In the genomic region with DNA sequence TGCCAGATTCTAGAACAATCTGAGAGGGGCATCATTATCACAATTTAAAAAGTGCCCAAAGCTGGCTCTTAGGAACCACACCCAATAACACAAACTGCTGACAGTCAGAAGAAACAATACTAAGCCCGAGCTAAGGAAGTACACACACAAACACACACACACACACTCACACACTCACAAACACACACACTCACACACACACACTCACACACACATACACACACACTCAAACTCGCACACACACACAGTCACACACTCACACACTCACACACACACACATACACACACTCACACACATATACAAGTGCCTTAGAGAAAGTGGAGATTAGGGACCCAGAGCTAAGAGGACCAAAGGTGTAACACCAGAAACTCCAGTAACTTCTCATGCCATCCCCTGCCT, we compare ENCODE assay signal across 21 mouse cellular contexts. TPM values are rescaled to one million over a fixed set of nuclear protein-coding genes. Genes with fewer than 3 reads are reported as not detected.
A peak's percentile ranks its signal among the peaks of the same experiment; 100 is the strongest.
DNase-seq lines count a peak whose midpoint lies in the region; ATAC-seq and TF ChIP-seq lines count a peak whose summit lies in the region.
"Had no signal": no experiment of that assay in that cellular context is flagged by ENCODE, and none has a peak within 500 bp of the region (broad histone marks: within the 10 kb centered on the region; RNA-seq: fewer than 3 reads in every experiment).

No protein-coding gene starts in this region.

- no peak overlapping the region for H3K4me3 ChIP-seq in liver, postnatal 0 days (ENCODE audit: low read depth, low read length)
- peak overlapping the region; percentile 65 to 87 (median 86) for H3K4me3 ChIP-seq in CH12.LX (replicated peaks in 1 of 3; ENCODE audit: low read depth in 2 of 3, low read length in 2 of 3, poor library complexity in 1 of 3)
- H3K4me3 ChIP-seq in hindbrain, postnatal 0 days (ENCODE audit: low read length), result no peak overlapping the region
- H3K4me3 ChIP-seq: heart, embryonic 13.5 days; liver, embryonic 13.5 days; midbrain, embryonic 12.5 days; neural tube, embryonic 12.5 days; stomach, embryonic 15.5 days had no signal

- TF ChIP-seq POLR2A in CH12.LX (IDR thresholded peaks at IDR 0.05; ENCODE audit: low read depth, low read length), result peak; percentile 32; the same call in 1 of the 2 replicates

- ATAC-seq in CD4-positive, CD25-positive, alpha-beta regulatory T cell, adult 4 months, result no peak
- ATAC-seq in liver, postnatal 0 days, result no peak
- ATAC-seq in hindbrain, postnatal 0 days, result no peak
- ATAC-seq: forebrain, embryonic 14.5 days had no signal

- H3K36me3 ChIP-seq in liver, postnatal 0 days (replicated peaks; ENCODE audit: insufficient read depth, low read length), result no peaks in the 10 kb centered on the region
- peaks cover 0 to 16% of the 10 kb centered on the region in 2 experiments for H3K36me3 ChIP-seq in CH12.LX (replicated peaks in 1 of 2; ENCODE audit: control insufficient read depth in 1 of 2, insufficient read depth in 1 of 2, low read length in 1 of 2)
- no peaks in the 10 kb centered on the region for H3K36me3 ChIP-seq in hindbrain, postnatal 0 days (ENCODE audit: insufficient read depth, low read length)
- H3K36me3 ChIP-seq: heart, embryonic 13.5 days; liver, embryonic 13.5 days; midbrain, embryonic 12.5 days; neural tube, embryonic 12.5 days; stomach, embryonic 15.5 days had no signal

- H3K4me2 ChIP-seq in liver, postnatal 0 days (ENCODE audit: low read depth, low read length), result peak overlapping the region; percentile 32; the same call in 1 of the 2 replicates
- peak overlapping the region; percentile 23 for H3K4me2 ChIP-seq in CH12.LX (ENCODE audit: insufficient read depth, low read depth, poor library complexity, severe bottlenecking)
- H3K4me2 ChIP-seq in hindbrain, postnatal 0 days (ENCODE audit: low read depth, low read length), result no peak overlapping the region
- H3K4me2 ChIP-seq: heart, embryonic 13.5 days; liver, embryonic 13.5 days; midbrain, embryonic 12.5 days; neural tube, embryonic 12.5 days; stomach, embryonic 15.5 days had no signal

- peaks cover 58% of the 10 kb centered on the region for H3K79me2 ChIP-seq in CH12.LX (replicated peaks; ENCODE audit: control insufficient read depth, extremely low read depth, insufficient read depth, poor library complexity, severe bottlenecking)

- no peak overlapping the region for H3K27ac ChIP-seq in liver, postnatal 0 days (ENCODE audit: low read depth)
- peak overlapping the region; percentile 88 for H3K27ac ChIP-seq in CH12.LX (ENCODE audit: insufficient read depth, low read depth)
- no peak overlapping the region for H3K27ac ChIP-seq in hindbrain, postnatal 0 days
- H3K27ac ChIP-seq: heart, embryonic 13.5 days; liver, embryonic 13.5 days; midbrain, embryonic 12.5 days; neural tube, embryonic 12.5 days; stomach, embryonic 15.5 days had no signal

- 63% methylated on average over 2 of the region's 2 CpGs for WGBS in liver, postnatal 0 days (ENCODE audit: insufficient replicate concordance)
- WGBS in hindbrain, postnatal 0 days, result 84% methylated on average over 2 of the region's 2 CpGs

- H3K9ac ChIP-seq in liver, postnatal 0 days (replicated peaks), result no peak overlapping the region
- H3K9ac ChIP-seq in CH12.LX (ENCODE audit: insufficient read depth, low read depth), result peak overlapping the region; percentile 96
- H3K9ac ChIP-seq in hindbrain, postnatal 0 days (replicated peaks; ENCODE audit: low read length), result no peak overlapping the region
- H3K9ac ChIP-seq: heart, embryonic 13.5 days; liver, embryonic 13.5 days; midbrain, embryonic 12.5 days; neural tube, embryonic 12.5 days; stomach, embryonic 15.5 days had no signal

- TF ChIP-seq CTCF in liver, postnatal 0 days (IDR thresholded peaks at IDR 0.05; ENCODE audit: low read depth), result no peak
- no peak for TF ChIP-seq CTCF in CH12.LX (conservative IDR thresholded peaks at IDR 0.05 in 1 of 2, IDR thresholded peaks at IDR 0.05 in 1 of 2; ENCODE audit: low read depth in 2 of 2, low read length in 2 of 2)
- no peak for TF ChIP-seq CTCF in hindbrain, postnatal 0 days (IDR thresholded peaks at IDR 0.05; ENCODE audit: low read depth)

- H3K27me3 ChIP-seq in liver, postnatal 0 days (ENCODE audit: insufficient read depth, low read length), result no peaks in the 10 kb centered on the region
- no peaks in the 10 kb centered on the region for H3K27me3 ChIP-seq in CH12.LX (replicated peaks)
- no peaks in the 10 kb centered on the region for H3K27me3 ChIP-seq in hindbrain, postnatal 0 days (ENCODE audit: insufficient read depth, low read length)
- H3K27me3 ChIP-seq: heart, embryonic 13.5 days; neural tube, embryonic 12.5 days had no signal

- peaks cover 8% of the 10 kb centered on the region for H3K4me1 ChIP-seq in liver, postnatal 0 days (ENCODE audit: insufficient read depth)
- H3K4me1 ChIP-seq in CH12.LX (ENCODE audit: control insufficient read depth in 1 of 2, insufficient read depth in 2 of 2), result peaks cover 14 to 40% of the 10 kb centered on the region in 2 experiments
- peaks cover 5% of the 10 kb centered on the region for H3K4me1 ChIP-seq in hindbrain, postnatal 0 days (ENCODE audit: insufficient read depth, low read length)

- dilution Hi-C loops in CH12.LX (cut with MboI; ENCODE audit: extremely low pct_ligation_motif_present, extremely low pct_unique_long_range_greater_than_20kb, low sequenced_read_pairs), result no loop called here

- H3K9me3 ChIP-seq in liver, postnatal 0 days (ENCODE audit: low read length), result no peaks in the 10 kb centered on the region
- no peaks in the 10 kb centered on the region for H3K9me3 ChIP-seq in CH12.LX (replicated peaks; ENCODE audit: low read length)
- H3K9me3 ChIP-seq in hindbrain, postnatal 0 days (ENCODE audit: low read length), result no peaks in the 10 kb centered on the region
- H3K9me3 ChIP-seq: heart, embryonic 13.5 days; liver, embryonic 13.5 days; midbrain, embryonic 12.5 days; neural tube, embryonic 12.5 days; stomach, embryonic 15.5 days had no signal

- in situ Hi-C loops in CH12.LX (cut with MboI; ENCODE audit: low pct_ligation_motif_present, low pct_unique_long_range_greater_than_20kb, low sequenced_read_pairs), result no loop called here

- DNase-seq in CD4-positive, CD25-positive, alpha-beta regulatory T cell, adult 2 months (ENCODE audit: low read depth, low spot score), result peak; percentile 32
- DNase-seq in liver, postnatal 0 days, result no peak
- no peak for DNase-seq in liver
- DNase-seq in CH12.LX (ENCODE audit: extremely low read depth), result peak; percentile 29
- DNase-seq in lung, postnatal 10 days, result peak; percentile 32
- DNase-seq in adrenal gland, postnatal 4 days (ENCODE audit: low spot score in 2 of 2), result no peak
- DNase-seq in hindbrain, postnatal 0 days (ENCODE audit: low spot score), result no peak
- DNase-seq: adrenal gland, adult 2 months; cerebellum, adult 9-10 months; heart, postnatal 14 days; kidney, adult 8-10 months; kidney, postnatal 14 days; liver, embryonic 13.5 days; right cerebral cortex, postnatal 25 days; thymus, postnatal 25 days had no signal

- TF ChIP-seq EP300 in liver, postnatal 0 days (IDR thresholded peaks at IDR 0.05; ENCODE audit: low read depth), result no peak
- TF ChIP-seq EP300 in CH12.LX (IDR thresholded peaks at IDR 0.05; ENCODE audit: low read length), result no peak

- TF ChIP-seq RAD21 in CH12.LX (IDR thresholded peaks at IDR 0.05; ENCODE audit: low read depth, low read length), result no peak

TF ChIP-seq in CH12.LX, 34 proteins besides CTCF, POLR2A, EP300 and RAD21 (continues in another document):
- peak; percentile 88 for TF ChIP-seq CHD1 (IDR thresholded peaks at IDR 0.05; ENCODE audit: low read depth, low read length)
- no peak for TF ChIP-seq PAX5 (IDR thresholded peaks at IDR 0.05; ENCODE audit: low read length)
- TF ChIP-seq JUND (conservative IDR thresholded peaks at IDR 0.05; ENCODE audit: low read depth, low read length), result no peak
- TF ChIP-seq HCFC1 (IDR thresholded peaks at IDR 0.05; ENCODE audit: low read depth, low read length), result no peak
- 0 out of 2 replicates have a peak, but pooled peaks have one; percentile 61 for TF ChIP-seq MXI1 (IDR thresholded peaks at IDR 0.05; ENCODE audit: low read depth, low read length)
- no peak for TF ChIP-seq ZC3H11A (IDR thresholded peaks at IDR 0.05; ENCODE audit: low read depth, low read length)
- no peak for TF ChIP-seq RCOR1 (conservative IDR thresholded peaks at IDR 0.05; ENCODE audit: low read depth, low read length)
- TF ChIP-seq CHD2 (IDR thresholded peaks at IDR 0.05; ENCODE audit: low read length), result no peak
- peak; percentile 18; the same call in 1 of the 2 replicates for TF ChIP-seq ETS1 (conservative IDR thresholded peaks at IDR 0.05; ENCODE audit: low read depth, low read length)
- TF ChIP-seq TBP (conservative IDR thresholded peaks at IDR 0.05; ENCODE audit: low read depth, low read length), result 0 out of 2 replicates have a peak, but pooled peaks have one; percentile 39
- no peak for TF ChIP-seq MYC (IDR thresholded peaks at IDR 0.05; ENCODE audit: low read depth, low read length)
- TF ChIP-seq USF2 (conservative IDR thresholded peaks at IDR 0.05; ENCODE audit: low read depth, low read length), result no peak
- no peak for TF ChIP-seq USF1 (IDR thresholded peaks at IDR 0.05; ENCODE audit: low read depth, low read length)
- no peak; the same call in 1 of the 2 replicates for TF ChIP-seq SIN3A (IDR thresholded peaks at IDR 0.05; ENCODE audit: low read length)
- TF ChIP-seq ELF1 (IDR thresholded peaks at IDR 0.05; ENCODE audit: low read depth, low read length), result no peak
- TF ChIP-seq ZKSCAN1 (IDR thresholded peaks at IDR 0.05; ENCODE audit: borderline replicate concordance, low read depth, low read length), result no peak

RNA-seq across cellular contexts. Expression of a gene that starts 42.5 kb away (rescaled TPM):
- 100 to 1,000 TPM; 183 to 195 TPM for polyA plus RNA-seq in CD4-positive, CD25-positive, alpha-beta regulatory T cell, adult 4 months (2017; shearing (Covaris generic))
- polyA plus RNA-seq in liver, postnatal 0 days (2015; fragmentation: Nextera tagmentation; extraction: Ambion mirVana), result 61.8 and 62.5 TPM in 2 replicates
- total RNA-seq in CH12.LX (2012; rRNA removed) (153 and 190 TPM in 2 replicates), CH12.LX (2014; rRNA removed) (276 and 337 TPM in 2 replicates)
- 258 and 279 TPM in 2 replicates for polyA plus RNA-seq in CH12.LX (2012; ENCODE audit: insufficient read length, low read depth)
- 10 to 100 TPM; 49.8 to 54.2 TPM for total RNA-seq in adrenal gland, postnatal 4 days (2021)
- total RNA-seq in hindbrain, postnatal 0 days (2014; rRNA removed), result 21.6 and 23.6 TPM in 2 replicates
- 80.5 and 86.8 TPM in 2 replicates for polyA plus RNA-seq in hindbrain, postnatal 0 days (2015; fragmentation: Nextera tagmentation; extraction: Ambion mirVana)

RNA-seq across cellular contexts. Expression of a gene that starts 50.0 kb away (rescaled TPM):
- 100 to 1,000 TPM; 103 to 115 TPM for polyA plus RNA-seq in CD4-positive, CD25-positive, alpha-beta regulatory T cell, adult 4 months (2017; shearing (Covaris generic))
- 19.7 and 20.3 TPM in 2 replicates for polyA plus RNA-seq in liver, postnatal 0 days (2015; fragmentation: Nextera tagmentation; extraction: Ambion mirVana)
- 41.6 and 43.0 TPM in 2 replicates for total RNA-seq in CH12.LX (2012; rRNA removed)
- total RNA-seq in CH12.LX (2014; rRNA removed), result 60.3 and 68.8 TPM in 2 replicates
- 66.8 and 78.7 TPM in 2 replicates for polyA plus RNA-seq in CH12.LX (2012; ENCODE audit: insufficient read length, low read depth)
- 10 to 100 TPM; 50.2 to 53.5 TPM for total RNA-seq in adrenal gland, postnatal 4 days (2021)
- 15.9 and 31.5 TPM in 2 replicates for total RNA-seq in hindbrain, postnatal 0 days (2014; rRNA removed)
- polyA plus RNA-seq in hindbrain, postnatal 0 days (2015; fragmentation: Nextera tagmentation; extraction: Ambion mirVana), result 54.9 and 55.5 TPM in 2 replicates

Comparison
In these comparisons a context has a peak if more than half of its experiments do, and no peak if none do; other contexts are left out.
1. DNase-seq: peak in CD4-positive, CD25-positive, alpha-beta regulatory T cell, adult 2 months (single experiment), CH12.LX (single experiment) and lung, postnatal 10 days (single experiment); none in liver, postnatal 0 days (single experiment), liver (single experiment), adrenal gland, postnatal 4 days (0 of 2) and hindbrain, postnatal 0 days (single experiment).
2. H3K4me3 ChIP-seq: peak in CH12.LX (3 of 3); none in liver, postnatal 0 days (single experiment) and hindbrain, postnatal 0 days (single experiment).